Mouse (Mus musculus) C2C12 (cell line): ENCODE measurements around the gene Specc1. TPM values are rescaled to one million over a fixed set of nuclear protein-coding genes. Genes with fewer than 3 reads are reported as not detected.

Experiments
- H3K27me3 ChIP-seq: one replicate; pipeline ENCODE4 v1.6.1; 2011; ENCODE audit not compliant: control insufficient read depth, insufficient read depth, insufficient read length
- H3K36me3 ChIP-seq: one replicate; pipeline ENCODE4 v1.6.1; 2011; ENCODE audit not compliant: control insufficient read depth, insufficient read depth
- H3K4me3 ChIP-seq: one replicate; pipeline ENCODE4 v1.5.1; 2011; ENCODE audit warnings: mild to moderate bottlenecking, control low read depth; ENCODE audit not compliant: poor library complexity, insufficient read depth, severe bottlenecking
- H3K79me2 ChIP-seq: one replicate; pipeline ENCODE4 v1.6.1; 2011; ENCODE audit not compliant: control insufficient read depth, insufficient read depth
- H3K79me3 ChIP-seq: one replicate; pipeline ENCODE4 v1.6.1; 2011; ENCODE audit warnings: low read depth, control low read depth
- H3ac ChIP-seq: one replicate; pipeline ENCODE3; 2011; ENCODE audit warnings: low read depth; ENCODE audit not compliant: control insufficient read depth, insufficient read length
- CEBPB ChIP-seq: IDR thresholded peaks from one replicate; pipeline ENCODE4 v1.6.1; 2011; ENCODE audit warnings: low read depth, mild to moderate bottlenecking, control low read depth, moderate library complexity
- CTCF ChIP-seq: IDR thresholded peaks from one replicate; pipeline ENCODE4 v1.5.1; 2011; ENCODE audit not compliant: control insufficient read depth, insufficient read depth, insufficient read length
- FOSL1 ChIP-seq: IDR thresholded peaks from one replicate; pipeline ENCODE4 v1.8.0; 2011; ENCODE audit warnings: mild to moderate bottlenecking, low read length; ENCODE audit not compliant: poor library complexity, insufficient read depth, severe bottlenecking
- MAX ChIP-seq: IDR thresholded peaks from one replicate; pipeline ENCODE4 v1.6.1; 2011; ENCODE audit warnings: mild to moderate bottlenecking, control low read depth
- MYOD1 ChIP-seq: IDR thresholded peaks from one replicate; pipeline ENCODE4 v1.6.1; 2011; ENCODE audit warnings: low read depth; ENCODE audit not compliant: control insufficient read depth, insufficient read length
- MYOG ChIP-seq: IDR thresholded peaks from one replicate; pipeline ENCODE4 v1.6.1; 2011; ENCODE audit not compliant: control insufficient read depth, insufficient read length; ENCODE audit errors: extremely low read depth
- USF1 ChIP-seq: IDR thresholded peaks from one replicate; pipeline ENCODE4 v1.6.1; 2011; ENCODE audit warnings: low read depth, mild to moderate bottlenecking, control low read depth, moderate library complexity
- polyA plus RNA-seq: library from polyadenylated mRNA; unstranded; fragments of >200 nt; fragmentation: generic; extraction: Trizol; gene quantifications from one replicate; pipeline ENCODE4 v1.2.1, GENCODE M21; 2012; ENCODE audit warnings: missing spikeins

The Specc1 gene
- polyA plus RNA-seq, 1 experiment, result 59.2 TPM

GRCm38 (mm10) chr11:62018315-62019205 lies 62.0 kb downstream of the Specc1 start:
- no peaks in the 10 kb centered on the region for H3K79me2 ChIP-seq
- no peaks in the 10 kb centered on the region for H3K79me3 ChIP-seq
- H3K27me3 ChIP-seq, result no peaks in the 10 kb centered on the region
- TF ChIP-seq MAX (no peak), CEBPB (no peak), MYOD1 (no peak), FOSL1 (no peak), MYOG (no peak), CTCF (no peak), USF1 (no peak)
- no peaks in the 10 kb centered on the region for H3K36me3 ChIP-seq
- H3K4me3 ChIP-seq, result no peak overlapping the region
- H3ac ChIP-seq, result no peak overlapping the region

GRCm38 (mm10) chr11:62019857-62020256 lies 63.3 kb downstream of the Specc1 start:
- no peaks in the 10 kb centered on the region for H3K79me2 ChIP-seq
- TF ChIP-seq USF1 (no peak), MAX (no peak), CTCF (no peak), MYOG (no peak), MYOD1 (no peak), FOSL1 (no peak), CEBPB (no peak)
- no peak overlapping the region for H3K4me3 ChIP-seq
- no peaks in the 10 kb centered on the region for H3K27me3 ChIP-seq
- H3K36me3 ChIP-seq, result no peaks in the 10 kb centered on the region
- no peak overlapping the region for H3ac ChIP-seq
- no peaks in the 10 kb centered on the region for H3K79me3 ChIP-seq

GRCm38 (mm10) chr11:62020898-62021297 lies 64.3 kb downstream of the Specc1 start:
- TF ChIP-seq CEBPB (no peak), MYOD1 (no peak), FOSL1 (no peak), MAX (no peak), CTCF (no peak), MYOG (no peak), USF1 (no peak)
- Histone ChIP-seq H3K4me3 (no peak overlapping the region), H3K27me3 (no peaks in the 10 kb centered on the region), H3ac (no peak overlapping the region), H3K79me2 (no peaks in the 10 kb centered on the region), H3K79me3 (no peaks in the 10 kb centered on the region), H3K36me3 (no peaks in the 10 kb centered on the region)

- no peak overlapping the region for H3K4me3 ChIP-seq
- H3K79me2 ChIP-seq, result no peaks in the 10 kb centered on the region
- no peaks in the 10 kb centered on the region for H3K27me3 ChIP-seq
- no peak overlapping the region for H3ac ChIP-seq
- no peak for TF ChIP-seq USF1
- TF ChIP-seq MAX, result no peak
- TF ChIP-seq CTCF, result no peak
- no peak for TF ChIP-seq MYOG
- no peak for TF ChIP-seq FOSL1
- TF ChIP-seq CEBPB, result no peak
- TF ChIP-seq MYOD1, result no peak
- no peaks in the 10 kb centered on the region for H3K36me3 ChIP-seq
- no peaks in the 10 kb centered on the region for H3K79me3 ChIP-seq
Measured at GRCm38 (mm10) chr11:62022105-62022504, 65.5 kb downstream of the Specc1 start.

GRCm38 (mm10) chr11:62022718-62023493 lies 66.3 kb downstream of the Specc1 start:
- Histone ChIP-seq H3K79me3 (no peaks in the 10 kb centered on the region), H3ac (no peak overlapping the region), H3K36me3 (no peaks in the 10 kb centered on the region), H3K4me3 (no peak overlapping the region), H3K27me3 (no peaks in the 10 kb centered on the region), H3K79me2 (no peaks in the 10 kb centered on the region)
- TF ChIP-seq USF1 (no peak), MAX (peak; percentile 66)
